In the genomic region with DNA sequence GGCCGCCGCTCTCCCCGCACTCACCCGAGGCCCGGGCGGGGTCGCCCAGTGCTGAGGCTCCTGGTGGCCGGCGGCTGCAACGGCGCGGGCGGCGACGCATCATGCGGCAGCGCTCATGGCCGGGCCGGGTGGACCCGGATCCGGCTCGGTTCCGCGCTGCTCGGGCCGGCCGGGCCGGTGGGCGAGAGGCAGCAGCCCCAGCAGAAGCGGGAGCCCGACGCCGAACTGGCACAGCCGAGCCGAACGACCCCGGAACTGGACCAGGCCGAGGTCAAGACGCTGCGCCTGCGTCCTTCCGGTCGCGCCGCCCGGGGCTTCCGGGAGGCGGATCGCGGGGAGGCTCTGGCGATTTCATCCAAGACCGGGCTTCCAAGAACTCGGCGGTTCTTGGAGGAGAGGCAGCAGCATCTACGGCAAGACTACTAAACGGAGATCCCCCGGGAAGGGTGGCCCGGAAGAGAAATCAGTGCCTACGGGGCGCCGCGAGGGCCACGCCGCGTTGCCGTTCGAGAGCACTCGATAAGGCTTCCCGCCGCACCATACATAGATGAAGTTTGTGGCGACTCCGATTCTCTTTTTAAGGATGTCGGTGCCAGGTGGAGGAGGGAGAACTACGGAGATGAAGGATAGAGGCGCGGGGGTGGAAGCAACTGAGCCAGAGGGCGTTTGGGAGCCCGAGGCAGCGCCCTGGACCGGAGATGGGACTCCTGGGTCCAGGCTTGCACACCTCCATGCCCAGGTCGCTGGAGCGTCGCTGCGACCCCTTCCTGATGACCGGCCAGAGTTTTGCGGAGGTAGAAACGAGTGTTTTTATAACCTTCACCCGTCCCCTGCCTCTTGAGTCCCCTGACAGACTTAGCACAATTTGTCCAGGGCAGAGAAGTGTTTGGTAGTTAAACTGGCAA, we compare ENCODE assay signal across 8 mouse cellular contexts. TPM values are rescaled to one million over a fixed set of nuclear protein-coding genes. Genes with fewer than 3 reads are reported as not detected.
DNase-seq lines count a peak whose midpoint lies in the region; ATAC-seq and TF ChIP-seq lines count a peak whose summit lies in the region.

A gene (minus strand): TSS at position 415 of the 905 bp plus-strand sequence.

- DNase-seq in heart, postnatal 14 days, result peak; percentile 86 to 87
- peak; percentile 81 for DNase-seq in layer of hippocampus, adult 11-12 months (ENCODE audit: low spot score)
- DNase-seq in liver, postnatal 0 days, result peak; percentile 83

- H3K4me2 ChIP-seq in forebrain, embryonic 15.5 days (replicated peaks), result peak within 1 kb of the TSS; percentile 81
- H3K4me2 ChIP-seq in liver, postnatal 0 days (ENCODE audit: low read depth, low read length), result peak within 1 kb of the TSS; percentile 85
- H3K4me2 ChIP-seq in neural tube, embryonic 14.5 days (ENCODE audit: low read depth, low read length), result peak within 1 kb of the TSS; percentile 97

- peak within 1 kb of the TSS; percentile 92 for H3K27ac ChIP-seq in forebrain, embryonic 15.5 days (replicated peaks)
- peak within 1 kb of the TSS; percentile 84 for H3K27ac ChIP-seq in liver, postnatal 0 days (ENCODE audit: low read depth)
- peak within 1 kb of the TSS; percentile 90 for H3K27ac ChIP-seq in neural tube, embryonic 14.5 days (ENCODE audit: low read depth, low read length)
- H3K27ac ChIP-seq in testis, adult 2 months (ENCODE audit: control insufficient read depth, insufficient read depth, low read depth, low read length), result peak within 1 kb of the TSS; percentile 93

- H3K9me3 ChIP-seq in E14TG2a.4 (ENCODE audit: low read length), result no peaks in the 10 kb centered on the region
- no peaks in the 10 kb centered on the region for H3K9me3 ChIP-seq in forebrain, embryonic 15.5 days
- H3K9me3 ChIP-seq in liver, postnatal 0 days (ENCODE audit: low read length), result no peaks in the 10 kb centered on the region
- no peaks in the 10 kb centered on the region for H3K9me3 ChIP-seq in neural tube, embryonic 14.5 days (ENCODE audit: control insufficient read depth, low read length)

- peak within 1 kb of the TSS; percentile 93 for H3K4me3 ChIP-seq in E14TG2a.4 (replicated peaks; ENCODE audit: low read length)
- H3K4me3 ChIP-seq in forebrain, embryonic 15.5 days, result peak within 1 kb of the TSS; percentile 73
- H3K4me3 ChIP-seq in liver, postnatal 0 days (ENCODE audit: low read depth, low read length), result peak within 1 kb of the TSS; percentile 84
- H3K4me3 ChIP-seq in neural tube, embryonic 14.5 days (ENCODE audit: low read depth, low read length), result peak within 1 kb of the TSS; percentile 89
- H3K4me3 ChIP-seq in testis, adult 2 months (ENCODE audit: control insufficient read depth, low read depth, low read length), result peak within 1 kb of the TSS; percentile 99

- intact Hi-C loops in heart, postnatal 14 days (cut with DNase I), result no loop called here

- no peak for TF ChIP-seq EP300 in liver, postnatal 0 days (IDR thresholded peaks at IDR 0.05; ENCODE audit: low read depth)

- H3K4me1 ChIP-seq in E14TG2a.4 (replicated peaks; ENCODE audit: low read depth, low read length), result peaks cover 53% of the 10 kb centered on the region
- peaks cover 34% of the 10 kb centered on the region for H3K4me1 ChIP-seq in forebrain, embryonic 15.5 days
- H3K4me1 ChIP-seq in liver, postnatal 0 days (ENCODE audit: insufficient read depth), result peaks cover 20% of the 10 kb centered on the region
- H3K4me1 ChIP-seq in neural tube, embryonic 14.5 days (ENCODE audit: control insufficient read depth, insufficient read depth, low read length), result peaks cover 20% of the 10 kb centered on the region
- peaks cover 2% of the 10 kb centered on the region for H3K4me1 ChIP-seq in testis, adult 2 months (ENCODE audit: control insufficient read depth, insufficient read depth, low read length)

- under 1% methylated on average over 88 of the region's 88 CpGs for WGBS in forebrain, embryonic 15.5 days
- WGBS in liver, postnatal 0 days (ENCODE audit: insufficient replicate concordance), result under 1% methylated on average over 88 of the region's 88 CpGs
- WGBS in neural tube, embryonic 14.5 days, result under 1% methylated on average over 72 of the region's 88 CpGs

- peak; percentile 29; the same call in 1 of the 2 replicates for TF ChIP-seq POLR2A in testis, adult 2 months (IDR thresholded peaks at IDR 0.05; ENCODE audit: control insufficient read depth, low read depth, low read length)

- H3K9ac ChIP-seq in forebrain, embryonic 15.5 days (replicated peaks), result peak within 1 kb of the TSS; percentile 75
- H3K9ac ChIP-seq in liver, postnatal 0 days (replicated peaks), result peak within 1 kb of the TSS; percentile 84
- H3K9ac ChIP-seq in neural tube, embryonic 14.5 days (replicated peaks; ENCODE audit: low read depth, low read length), result peak within 1 kb of the TSS; percentile 81

- 0 out of 2 replicates have a peak, but pooled peaks cover 4% of the 10 kb centered on the region for H3K36me3 ChIP-seq in E14TG2a.4 (ENCODE audit: insufficient read depth, low read length)
- H3K36me3 ChIP-seq in forebrain, embryonic 15.5 days, result 0 out of 2 replicates have a peak, but pooled peaks cover 3% of the 10 kb centered on the region
- no peaks in the 10 kb centered on the region for H3K36me3 ChIP-seq in liver, postnatal 0 days (replicated peaks; ENCODE audit: insufficient read depth, low read length)
- H3K36me3 ChIP-seq in neural tube, embryonic 14.5 days (ENCODE audit: control insufficient read depth, insufficient read depth, low read length), result no peaks in the 10 kb centered on the region
- H3K36me3 ChIP-seq in testis, adult 2 months (ENCODE audit: control insufficient read depth, insufficient read depth, low read length), result no peaks in the 10 kb centered on the region

- peaks cover 5% of the 10 kb centered on the region; the same call in 1 of the 2 replicates for H3K27me3 ChIP-seq in E14TG2a.4 (ENCODE audit: insufficient read depth, low read length)
- H3K27me3 ChIP-seq in forebrain, embryonic 15.5 days, result no peaks in the 10 kb centered on the region
- no peaks in the 10 kb centered on the region for H3K27me3 ChIP-seq in liver, postnatal 0 days (ENCODE audit: insufficient read depth, low read length)
- H3K27me3 ChIP-seq in neural tube, embryonic 14.5 days (ENCODE audit: control insufficient read depth, insufficient read depth, low read length), result no peaks in the 10 kb centered on the region
- no peaks in the 10 kb centered on the region for H3K27me3 ChIP-seq in testis, adult 2 months (ENCODE audit: control insufficient read depth, insufficient read depth, low read length)

- peak; percentile 64 for ATAC-seq in cerebellum, adult (ENCODE audit: insufficient number of reproducible peaks, low FRiP score, low TSS enrichment)
- ATAC-seq in forebrain, embryonic 15.5 days (replicated peaks), result peak; percentile 89
- peak; percentile 74 for ATAC-seq in liver, postnatal 0 days
- ATAC-seq in neural tube, embryonic 14.5 days (ENCODE audit: low read depth), result peak; percentile 77

- no peak for TF ChIP-seq CTCF in E14TG2a.4 (conservative IDR thresholded peaks at IDR 0.05; ENCODE audit: low read length)
- TF ChIP-seq CTCF in liver, postnatal 0 days (IDR thresholded peaks at IDR 0.05; ENCODE audit: low read depth), result 0 out of 2 replicates have a peak, but pooled peaks have one; percentile 10
- no peak for TF ChIP-seq CTCF in testis, adult 2 months (IDR thresholded peaks at IDR 0.05; ENCODE audit: control insufficient read depth, insufficient read depth, insufficient replicate concordance, low read depth, low read length)

RNA-seq across cellular contexts. Expression of the gene that starts here (rescaled TPM):
- polyA plus RNA-seq in forebrain, embryonic 15.5 days (2015; fragmentation: Nextera tagmentation; extraction: Ambion mirVana), result 30.9 and 34.5 TPM in 2 replicates
- 10 to 100 TPM; 41.5 to 42.2 TPM for total RNA-seq in heart, postnatal 14 days (2021)
- 9.9 and 10.8 TPM in 2 replicates for polyA plus RNA-seq in liver, postnatal 0 days (2015; fragmentation: Nextera tagmentation; extraction: Ambion mirVana)
- 21.3 and 26.2 TPM in 2 replicates for polyA plus RNA-seq in neural tube, embryonic 14.5 days (2014; fragmentation: Nextera tagmentation; extraction: Ambion mirVana)
- 31.6 and 32.8 TPM in 2 replicates for polyA plus RNA-seq in testis, adult 2 months (2012; rRNA removed)

Comparison
In these comparisons a context has a peak if more than half of its experiments do, and no peak if none do; other contexts are left out.
1. Peak in every context shown above with its lines: DNase-seq, ATAC-seq, H3K4me3 ChIP-seq and H3K27ac ChIP-seq.